Mouse (Mus musculus) T-helper 1 cell (primary cell): Measurements from ENCODE around the gene Kcnj4.

Experiments used
- in situ Hi-C: fragments of 300-600 bp; cut with MboI, MseI; formaldehyde crosslinking; loops from one replicate; pipeline ENCODE4 v1.15.1; 2025; ENCODE audit warnings: high pct_unique_total_duplicates

Gene Kcnj4

GRCm38 (mm10) chr15:79504707-79505452 lies at the start of gene Kcnj4:
TSS of gene Kcnj4 (minus strand) at chr15:79505241.
- in situ Hi-C loops: no loop called here

DNA sequence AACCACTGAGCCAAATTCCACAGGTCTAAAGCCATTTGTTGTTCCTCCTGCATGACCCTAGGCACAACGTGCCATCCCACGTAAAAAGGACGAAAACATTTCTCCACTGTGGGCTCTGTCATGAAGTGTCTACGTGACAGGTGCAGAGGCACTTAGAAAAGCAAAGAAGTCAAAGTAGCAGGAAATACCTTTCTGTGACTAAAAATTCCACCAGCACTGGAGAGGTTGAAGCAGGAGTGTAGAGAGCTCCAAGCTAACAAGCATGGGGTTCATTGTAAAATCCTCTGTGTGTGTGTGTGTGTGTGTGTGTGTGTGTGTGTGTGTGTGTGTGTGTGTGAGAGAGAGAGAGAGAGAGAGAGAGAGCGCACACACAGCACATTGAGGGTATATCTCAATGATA lies 47.5 kb upstream of the Kcnj4 start:
- in situ Hi-C loops: no loop called here

DNA sequence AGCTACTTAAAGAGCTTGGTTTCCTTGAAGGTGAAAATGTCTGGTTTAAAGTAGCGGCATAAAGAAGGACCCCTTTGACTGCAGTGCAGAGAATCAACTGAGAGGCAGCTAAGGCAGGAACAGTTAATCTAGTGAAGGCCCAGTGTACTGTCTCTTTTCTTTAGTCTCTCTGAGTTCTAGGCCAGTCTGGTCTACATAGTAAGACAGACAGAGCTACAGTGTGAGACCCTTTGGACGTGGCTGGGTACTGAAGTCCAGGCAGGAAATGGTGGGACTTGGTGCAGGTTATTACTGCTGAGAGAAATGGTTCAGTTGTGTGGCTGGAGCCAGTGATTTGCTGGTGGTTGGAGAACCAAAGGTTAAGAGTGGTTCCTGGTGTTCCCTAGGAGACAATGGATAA lies 43.2 kb upstream of the Kcnj4 start:
- in situ Hi-C loops: no loop called here

GRCm38 (mm10) chr15:79547289-79547820 lies 42.3 kb upstream of the Kcnj4 start:
- in situ Hi-C loops: no loop called here

DNA sequence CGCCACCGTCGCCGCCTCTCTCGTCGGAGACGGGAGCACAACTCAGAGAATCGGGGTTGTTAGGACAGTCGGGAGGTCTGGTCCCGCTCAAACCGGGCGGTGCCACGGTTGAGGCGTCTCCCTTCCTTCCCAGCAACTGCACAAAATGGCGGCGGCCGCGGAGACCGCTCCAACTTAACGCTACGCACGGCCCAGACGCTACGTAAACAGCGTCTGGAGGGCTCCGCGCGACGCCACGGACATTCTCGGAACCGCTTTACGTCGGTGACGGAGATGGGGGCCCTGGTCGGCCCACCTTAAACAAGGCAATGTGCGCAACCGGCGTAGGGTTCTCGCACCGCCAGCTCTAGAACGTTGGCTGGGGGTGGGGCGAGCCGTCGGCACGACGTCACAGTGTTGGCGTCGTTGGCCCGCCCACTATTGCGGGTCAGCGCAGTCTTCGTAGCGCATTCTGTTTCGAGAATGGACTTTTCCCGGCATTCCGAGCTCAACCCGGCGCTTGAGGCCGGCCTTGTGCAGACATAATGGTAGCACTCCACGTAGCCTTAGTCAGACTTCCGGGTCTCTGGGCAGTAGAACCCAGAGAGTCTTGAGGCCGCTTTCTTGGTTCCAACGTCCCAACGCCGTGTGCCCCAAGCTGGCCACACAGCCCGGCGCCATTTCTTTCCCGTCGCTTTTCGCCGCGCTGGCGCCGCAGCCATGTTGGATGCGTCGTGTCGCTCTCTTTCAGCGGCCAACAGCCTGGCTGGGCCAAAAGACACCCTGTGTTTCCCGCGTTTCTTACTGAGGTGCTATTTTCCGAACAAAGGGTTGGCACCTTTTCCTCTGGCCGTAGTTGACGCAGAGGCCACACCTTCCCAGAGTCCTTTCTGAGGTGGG lies 41.6 kb upstream of the Kcnj4 start, which contains the start of gene Ddx17:
TSS of gene Ddx17 (minus strand) at position 332 of the 879 bp plus-strand sequence.
- in situ Hi-C loops: no loop called here

DNA sequence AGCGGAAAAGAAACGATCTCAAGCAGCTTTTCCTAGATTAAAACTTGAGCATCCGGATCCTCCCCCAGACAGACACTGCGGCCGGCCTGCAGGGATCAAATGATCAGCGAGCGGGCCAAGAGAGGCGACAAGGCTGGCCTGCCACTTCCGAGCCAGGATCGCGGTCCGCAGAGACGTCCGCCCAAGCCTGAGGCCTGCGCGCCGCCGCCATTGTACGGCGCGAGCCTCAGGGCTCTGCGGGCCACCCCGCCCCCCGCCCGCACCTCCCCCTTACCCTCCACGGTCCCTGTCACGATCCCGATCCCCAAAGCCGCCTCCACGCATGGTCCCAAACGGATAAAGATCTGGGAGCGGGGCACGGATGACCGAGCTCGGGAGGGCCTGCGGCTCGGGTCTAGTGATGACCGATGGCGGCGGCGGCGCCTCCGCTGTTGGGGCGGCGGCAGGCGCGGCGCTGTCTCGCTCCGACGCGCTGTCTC lies 40.9 kb upstream of the Kcnj4 start:
- in situ Hi-C loops: no loop called here

DNA sequence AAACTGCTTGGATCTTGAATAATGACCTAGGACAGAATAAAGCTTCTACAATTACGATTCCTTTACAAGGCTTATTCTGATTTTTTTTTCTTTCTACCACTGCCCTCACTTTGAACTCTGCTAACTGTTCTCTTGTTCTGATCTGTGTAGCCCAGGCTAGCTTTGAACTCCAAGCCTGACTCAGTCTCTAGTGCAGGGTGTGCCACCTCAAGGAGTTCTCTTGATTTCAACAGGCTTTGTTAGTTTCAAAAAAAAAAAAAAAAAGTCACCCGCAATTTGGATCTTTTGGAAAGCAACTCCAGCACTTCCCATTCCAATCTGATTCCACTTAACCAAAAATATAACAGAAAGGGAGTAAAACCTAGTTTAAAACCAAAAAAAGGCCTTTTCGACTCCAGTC lies 40.5 kb upstream of the Kcnj4 start:
- in situ Hi-C loops: no loop called here

DNA sequence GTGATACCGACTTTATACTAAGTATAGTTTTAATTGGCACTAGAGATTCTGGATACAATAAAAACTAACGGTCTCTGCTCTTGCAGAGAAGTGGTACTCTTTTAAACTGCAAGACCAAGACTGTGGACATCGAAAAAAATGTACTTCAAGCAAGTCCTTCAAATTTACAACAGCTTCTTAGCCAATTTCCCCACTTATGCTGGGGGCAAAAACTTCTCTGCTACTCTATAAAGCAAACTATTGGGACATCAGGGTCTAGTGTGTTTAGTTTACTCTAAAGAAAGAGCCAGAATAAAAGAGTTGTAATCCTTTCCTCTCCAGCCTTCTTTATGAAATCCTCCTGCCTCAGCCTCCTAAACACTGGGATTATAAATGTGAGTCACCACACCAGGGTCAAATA lies 38.9 kb upstream of the Kcnj4 start:
- in situ Hi-C loops: no loop called here

- in situ Hi-C loops: no loop called here
Measured at GRCm38 (mm10) chr15:79533796-79534195, 28.8 kb upstream of the Kcnj4 start.

- in situ Hi-C loops: no loop called here
Measured at GRCm38 (mm10) chr15:79529935-79530334, 24.9 kb upstream of the Kcnj4 start.

DNA sequence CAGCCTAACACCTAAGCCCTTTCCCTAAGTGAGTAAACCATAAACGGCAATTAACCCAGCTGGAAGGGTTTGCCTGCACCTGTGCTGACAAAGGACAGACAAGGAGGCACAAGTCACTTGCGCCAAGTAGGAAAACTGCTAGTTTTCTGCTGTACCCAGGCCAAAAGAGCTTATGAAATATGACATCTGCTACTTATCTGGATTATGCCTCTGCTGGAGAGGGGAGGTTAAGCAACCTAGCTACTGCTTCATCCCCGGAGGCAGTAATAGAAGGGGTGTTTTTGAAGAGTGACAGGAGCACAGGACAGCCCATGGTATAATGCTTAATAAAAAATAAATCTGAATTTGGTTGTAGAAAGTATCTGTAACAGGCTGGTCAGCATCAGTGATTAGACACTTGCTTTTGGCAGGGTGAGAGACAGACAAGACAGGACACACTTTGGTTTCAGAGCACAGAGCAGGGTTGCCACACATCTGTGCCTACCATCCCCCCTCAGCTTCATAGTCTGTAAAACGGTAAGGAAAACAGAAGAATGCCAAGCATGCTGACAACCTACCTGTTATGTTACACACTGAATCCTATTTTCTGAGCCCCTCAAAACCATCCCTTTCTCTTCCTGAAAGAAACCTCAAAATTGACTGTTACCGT lies 23.1 kb upstream of the Kcnj4 start:
- in situ Hi-C loops: no loop called here

- in situ Hi-C loops: no loop called here
Measured at GRCm38 (mm10) chr15:79527192-79527591, 22.2 kb upstream of the Kcnj4 start.

DNA sequence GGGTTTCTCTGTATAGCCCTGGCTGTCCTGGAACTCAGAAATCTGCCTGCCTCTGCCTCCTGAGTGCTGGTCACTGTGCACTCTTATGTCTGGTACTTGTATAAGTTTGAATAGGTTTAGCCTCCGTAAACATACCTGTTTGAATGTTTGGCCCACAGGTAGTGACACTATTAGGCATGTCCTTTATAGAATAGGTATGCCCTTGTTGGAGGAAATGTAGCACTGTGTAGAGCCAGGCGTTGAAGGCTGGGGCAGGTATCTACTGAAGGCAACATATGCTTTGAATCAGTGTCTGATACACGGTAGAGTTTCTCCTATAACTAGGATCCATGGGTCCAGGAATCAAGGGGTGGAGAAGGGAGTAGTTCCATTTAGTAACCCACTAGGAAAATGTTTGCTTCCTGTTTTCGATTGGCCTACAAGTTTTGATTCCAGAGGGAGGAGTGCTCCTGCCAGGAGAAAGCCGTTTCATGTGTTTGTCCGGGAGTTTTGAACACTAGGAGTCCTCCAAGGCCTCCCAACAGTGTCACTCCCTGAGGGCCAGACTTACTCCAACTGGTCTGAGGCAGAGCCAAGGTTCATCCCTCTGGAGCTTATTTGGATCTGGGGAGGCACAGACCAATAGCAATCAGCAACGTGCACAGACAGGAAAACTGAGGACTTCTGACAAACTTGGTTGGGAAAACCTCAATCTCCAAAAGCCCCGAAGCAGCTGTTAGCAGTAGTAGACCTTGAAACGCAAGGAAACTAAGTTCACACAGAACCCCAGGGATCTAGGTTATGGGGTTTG lies 21.1 kb upstream of the Kcnj4 start:
- in situ Hi-C loops: no loop called here

- in situ Hi-C loops: no loop called here
Measured at GRCm38 (mm10) chr15:79525564-79525963, 20.5 kb upstream of the Kcnj4 start.

GRCm38 (mm10) chr15:79519400-79520220 lies 14.6 kb upstream of the Kcnj4 start:
- in situ Hi-C loops: loop anchor here (10.0 kb wide), 1 partner anchor 955 kb away; no protein-coding TSS in a partner anchor

- in situ Hi-C loops: loop anchor here (10.0 kb wide), 1 partner anchor 954 kb away; no protein-coding TSS in a partner anchor
Measured at GRCm38 (mm10) chr15:79518571-79518970, 13.5 kb upstream of the Kcnj4 start.

DNA sequence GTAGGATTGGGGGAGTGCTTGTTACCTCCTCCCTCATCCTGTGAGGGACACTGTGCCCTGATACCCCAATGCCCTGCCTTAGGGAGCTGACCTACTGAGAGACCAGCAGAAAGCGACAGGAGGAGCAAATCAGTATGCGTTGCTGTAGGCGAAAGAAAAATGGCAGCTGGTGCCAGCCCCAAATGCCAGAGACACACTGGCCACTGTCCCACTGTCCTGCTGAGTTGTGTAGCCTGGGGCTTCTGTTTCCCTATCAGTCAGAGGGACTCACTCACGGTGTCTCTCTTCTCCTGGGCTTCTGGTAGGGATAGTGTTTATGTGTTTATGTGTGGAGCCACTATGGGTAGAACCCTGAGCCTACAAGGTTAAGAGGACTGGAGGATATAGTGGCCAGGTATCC lies 12.7 kb upstream of the Kcnj4 start:
- in situ Hi-C loops: loop anchor here (10.0 kb wide), 1 partner anchor 953 kb away; no protein-coding TSS in a partner anchor

GRCm38 (mm10) chr15:79516171-79517096 lies 11.4 kb upstream of the Kcnj4 start, which contains the start of gene Kdelr3:
TSS of gene Kdelr3 (plus strand) at chr15:79516411.
- in situ Hi-C loops: loop anchor here (10.0 kb wide), 1 partner anchor 952 kb away; no protein-coding TSS in a partner anchor

DNA sequence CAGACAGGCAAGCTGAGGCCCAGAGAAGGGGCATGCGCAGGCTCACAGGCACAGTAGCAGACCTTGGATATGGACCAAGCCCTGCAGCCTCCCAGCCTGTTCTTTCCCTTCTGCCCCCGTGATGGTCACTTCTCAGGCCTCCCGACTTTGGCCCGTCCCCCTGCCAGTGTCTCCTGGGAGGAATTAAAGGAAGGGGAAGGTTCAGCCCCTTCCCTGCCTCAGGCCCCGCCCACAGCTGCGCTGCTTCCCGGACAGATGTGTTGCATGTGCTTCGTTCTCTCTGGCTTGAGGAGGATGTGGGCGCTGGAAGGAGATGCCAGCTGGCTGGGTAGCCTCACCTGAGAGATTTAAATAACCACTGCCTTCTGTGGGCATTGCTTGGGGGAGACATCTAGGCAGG lies 8.9 kb upstream of the Kcnj4 start:
- in situ Hi-C loops: loop anchor here (10.0 kb wide), 1 partner anchor 949 kb away; no protein-coding TSS in a partner anchor
